Mouse (Mus musculus): ENCODE measurements around the gene Ttc21a.

DNA sequence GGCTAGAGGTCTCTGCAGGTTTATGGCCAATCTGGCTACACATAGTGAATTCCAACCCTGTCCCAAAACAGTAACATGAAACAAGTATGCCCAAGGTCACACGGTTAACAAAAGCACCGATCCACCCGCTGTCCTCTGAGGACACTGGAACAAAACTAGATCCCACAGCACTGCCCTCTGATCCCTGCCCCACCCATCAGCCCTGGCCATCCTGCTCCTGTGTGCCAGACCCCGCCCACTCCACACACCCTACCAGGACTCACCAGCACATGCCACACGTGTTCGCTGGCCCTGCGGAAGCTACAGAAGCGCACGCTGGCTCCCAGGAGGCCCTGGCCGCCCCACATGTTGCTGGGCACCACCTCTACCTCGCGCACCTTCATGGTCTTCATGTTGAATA is 5.0 kb upstream of the Ttc21a start:
- no peak for TF ChIP-seq GABPA (IDR thresholded peaks at IDR 0.05; ENCODE audit: low read depth, low read length)
- no peak for TF ChIP-seq BHLHE40 (IDR thresholded peaks at IDR 0.05; ENCODE audit: borderline replicate concordance, low read depth, low read length)
- no peak for TF ChIP-seq CTCF (IDR thresholded peaks at IDR 0.05 in 2 of 3, conservative IDR thresholded peaks at IDR 0.05 in 1 of 3; ENCODE audit: control insufficient read depth in 1 of 3, insufficient read depth in 1 of 3, low read depth in 2 of 3, low read length in 3 of 3, poor library complexity in 1 of 3, severe bottlenecking in 1 of 3)
- no peak for TF ChIP-seq EP300 (IDR thresholded peaks at IDR 0.05; ENCODE audit: low read depth in 1 of 2, low read length in 2 of 2)
- no peak for TF ChIP-seq E2F4 (IDR thresholded peaks at IDR 0.05; ENCODE audit: borderline replicate concordance, low read depth, low read length)
- no peak for TF ChIP-seq SIN3A (IDR thresholded peaks at IDR 0.05; ENCODE audit: low read length)
- no peak for TF ChIP-seq KAT2A (conservative IDR thresholded peaks at IDR 0.05; ENCODE audit: low read depth, low read length)
- TF ChIP-seq POLR2A (IDR thresholded peaks at IDR 0.05; ENCODE audit: control insufficient read depth in 1 of 2, insufficient read depth in 1 of 2, low read depth in 1 of 2, low read length in 2 of 2, poor library complexity in 1 of 2) = no peak
- TF ChIP-seq MEF2A (IDR thresholded peaks at IDR 0.05; ENCODE audit: extremely low read depth, insufficient replicate concordance, low read depth, low read length, poor library complexity, severe bottlenecking) = no peak
- TF ChIP-seq MAX (IDR thresholded peaks at IDR 0.05; ENCODE audit: low read length) = no peak
